Mouse (Mus musculus): ENCODE results near the gene Ubac2. TPM values are rescaled to one million over a fixed set of nuclear protein-coding genes. Genes with fewer than 3 reads are reported as not detected.

The Ubac2 gene
- polyA plus RNA-seq, 1 experiment from 2014 or later: 43.8 TPM

GRCm38 (mm10) chr14:121994846-121995556 is 116.6 kb downstream of the Ubac2 start:
- WGBS: 74% methylated on average over 7 of the region's 7 CpGs
- Histone ChIP-seq H3K4me3 (ENCODE audit: low read depth, low read length) (no peak overlapping the region), H3K9me3 (ENCODE audit: control insufficient read depth, low read length) (no peaks in the 10 kb centered on the region), H3K4me1 (replicated peaks; ENCODE audit: control insufficient read depth, insufficient read depth, low read length) (no peaks in the 10 kb centered on the region), H3K27ac (ENCODE audit: low read depth, low read length) (no peak overlapping the region), H3K36me3 (ENCODE audit: control insufficient read depth, insufficient read depth, low read length) (no peaks in the 10 kb centered on the region), H3K9ac (ENCODE audit: low read depth, low read length) (no peak overlapping the region), H3K27me3 (replicated peaks; ENCODE audit: control insufficient read depth, insufficient read depth, low read length) (no peaks in the 10 kb centered on the region), H3K4me2 (no peak overlapping the region)
- ATAC-seq (replicated peaks; ENCODE audit: low FRiP score) (no peak; the same call in 1 of the 2 replicates), DNase-seq (ENCODE audit: low spot score) (no peak)

- Histone ChIP-seq H3K4me1 (replicated peaks; ENCODE audit: control insufficient read depth, insufficient read depth, low read length) (no peaks in the 10 kb centered on the region), H3K27me3 (replicated peaks; ENCODE audit: control insufficient read depth, insufficient read depth, low read length) (no peaks in the 10 kb centered on the region), H3K9me3 (ENCODE audit: control insufficient read depth, low read length) (no peaks in the 10 kb centered on the region), H3K27ac (ENCODE audit: low read depth, low read length) (no peak overlapping the region), H3K36me3 (ENCODE audit: control insufficient read depth, insufficient read depth, low read length) (no peaks in the 10 kb centered on the region), H3K4me3 (ENCODE audit: low read depth, low read length) (no peak overlapping the region), H3K4me2 (no peak overlapping the region), H3K9ac (ENCODE audit: low read depth, low read length) (no peak overlapping the region)
- ATAC-seq (replicated peaks; ENCODE audit: low FRiP score): no peak
- DNase-seq (ENCODE audit: low spot score): no peak
- WGBS: 53% methylated on average over 1 of the region's 1 CpGs
Observed at GRCm38 (mm10) chr14:121995557-121995870, 117.1 kb downstream of the Ubac2 start.

GRCm38 (mm10) chr14:121996786-121997185 is 118.4 kb downstream of the Ubac2 start:
- H3K36me3 ChIP-seq (ENCODE audit: control insufficient read depth, insufficient read depth, low read length): no peaks in the 10 kb centered on the region
- WGBS: 90% methylated on average over 8 of the region's 8 CpGs
- DNase-seq (ENCODE audit: low spot score): no peak
- no peaks in the 10 kb centered on the region for H3K4me1 ChIP-seq (replicated peaks; ENCODE audit: control insufficient read depth, insufficient read depth, low read length)
- ATAC-seq (replicated peaks; ENCODE audit: low FRiP score): no peak
- H3K9me3 ChIP-seq (ENCODE audit: control insufficient read depth, low read length): no peaks in the 10 kb centered on the region
- no peak overlapping the region for H3K4me3 ChIP-seq (ENCODE audit: low read depth, low read length)
- H3K27ac ChIP-seq (ENCODE audit: low read depth, low read length): no peak overlapping the region
- H3K4me2 ChIP-seq: no peak overlapping the region
- H3K27me3 ChIP-seq (replicated peaks; ENCODE audit: control insufficient read depth, insufficient read depth, low read length): no peaks in the 10 kb centered on the region
- no peak overlapping the region for H3K9ac ChIP-seq (ENCODE audit: low read depth, low read length)

- H3K4me2 ChIP-seq: no peak overlapping the region
- no peaks in the 10 kb centered on the region for H3K36me3 ChIP-seq (ENCODE audit: control insufficient read depth, insufficient read depth, low read length)
- no peak overlapping the region for H3K9ac ChIP-seq (ENCODE audit: low read depth, low read length)
- no peak for DNase-seq (ENCODE audit: low spot score)
- 0 out of 2 replicates have a peak, but pooled peaks cover 2% of the 10 kb centered on the region for H3K4me1 ChIP-seq (replicated peaks; ENCODE audit: control insufficient read depth, insufficient read depth, low read length)
- no peaks in the 10 kb centered on the region for H3K9me3 ChIP-seq (ENCODE audit: control insufficient read depth, low read length)
- H3K27me3 ChIP-seq (replicated peaks; ENCODE audit: control insufficient read depth, insufficient read depth, low read length): no peaks in the 10 kb centered on the region
- no peak overlapping the region for H3K27ac ChIP-seq (ENCODE audit: low read depth, low read length)
- no peak overlapping the region for H3K4me3 ChIP-seq (ENCODE audit: low read depth, low read length)
- 85% methylated on average over 8 of the region's 8 CpGs for WGBS
- no peak for ATAC-seq (replicated peaks; ENCODE audit: low FRiP score)
Observed at GRCm38 (mm10) chr14:121999455-121999854, 121.0 kb downstream of the Ubac2 start.

GRCm38 (mm10) chr14:122000346-122001105 is 122.1 kb downstream of the Ubac2 start:
- H3K4me2 ChIP-seq: no peak overlapping the region
- no peak for DNase-seq (ENCODE audit: low spot score)
- H3K27ac ChIP-seq (ENCODE audit: low read depth, low read length): no peak overlapping the region
- ATAC-seq (replicated peaks; ENCODE audit: low FRiP score): no peak
- WGBS: 94% methylated on average over 17 of the region's 17 CpGs
- H3K27me3 ChIP-seq (replicated peaks; ENCODE audit: control insufficient read depth, insufficient read depth, low read length): no peaks in the 10 kb centered on the region
- H3K9me3 ChIP-seq (ENCODE audit: control insufficient read depth, low read length): no peaks in the 10 kb centered on the region
- no peak overlapping the region for H3K4me3 ChIP-seq (ENCODE audit: low read depth, low read length)
- H3K9ac ChIP-seq (ENCODE audit: low read depth, low read length): no peak overlapping the region
- 0 out of 2 replicates have a peak, but pooled peaks cover 2% of the 10 kb centered on the region for H3K4me1 ChIP-seq (replicated peaks; ENCODE audit: control insufficient read depth, insufficient read depth, low read length)
- H3K36me3 ChIP-seq (ENCODE audit: control insufficient read depth, insufficient read depth, low read length): no peaks in the 10 kb centered on the region

- ATAC-seq (replicated peaks; ENCODE audit: low FRiP score) (no peak), DNase-seq (ENCODE audit: low spot score) (no peak)
- Histone ChIP-seq H3K4me1 (replicated peaks; ENCODE audit: control insufficient read depth, insufficient read depth, low read length) (0 out of 2 replicates have a peak, but pooled peaks cover 2% of the 10 kb centered on the region), H3K27me3 (replicated peaks; ENCODE audit: control insufficient read depth, insufficient read depth, low read length) (no peaks in the 10 kb centered on the region), H3K4me2 (no peak overlapping the region), H3K4me3 (ENCODE audit: low read depth, low read length) (no peak overlapping the region), H3K27ac (ENCODE audit: low read depth, low read length) (no peak overlapping the region), H3K9me3 (ENCODE audit: control insufficient read depth, low read length) (no peaks in the 10 kb centered on the region), H3K36me3 (ENCODE audit: control insufficient read depth, insufficient read depth, low read length) (no peaks in the 10 kb centered on the region), H3K9ac (ENCODE audit: low read depth, low read length) (no peak overlapping the region)
- 86% methylated on average over 7 of the region's 7 CpGs for WGBS
Observed at GRCm38 (mm10) chr14:122002224-122002623, 123.8 kb downstream of the Ubac2 start.

- 0 out of 2 replicates have a peak, but pooled peaks cover 2% of the 10 kb centered on the region for H3K4me1 ChIP-seq (replicated peaks; ENCODE audit: control insufficient read depth, insufficient read depth, low read length)
- H3K9ac ChIP-seq (ENCODE audit: low read depth, low read length): no peak overlapping the region
- H3K9me3 ChIP-seq (ENCODE audit: control insufficient read depth, low read length): no peaks in the 10 kb centered on the region
- H3K27me3 ChIP-seq (replicated peaks; ENCODE audit: control insufficient read depth, insufficient read depth, low read length): no peaks in the 10 kb centered on the region
- no peak overlapping the region for H3K4me2 ChIP-seq
- no peak overlapping the region for H3K27ac ChIP-seq (ENCODE audit: low read depth, low read length)
- ATAC-seq (replicated peaks; ENCODE audit: low FRiP score) (peak; percentile 87), DNase-seq (ENCODE audit: low spot score) (no peak)
- peaks cover 1% of the 10 kb centered on the region; the same call in 1 of the 2 replicates for H3K36me3 ChIP-seq (ENCODE audit: control insufficient read depth, insufficient read depth, low read length)
- no peak overlapping the region for H3K4me3 ChIP-seq (ENCODE audit: low read depth, low read length)
Observed at GRCm38 (mm10) chr14:122003812-122004211, 125.4 kb downstream of the Ubac2 start.

- H3K9ac ChIP-seq (ENCODE audit: low read depth, low read length): no peak overlapping the region
- no peaks in the 10 kb centered on the region for H3K9me3 ChIP-seq (ENCODE audit: control insufficient read depth, low read length)
- no peak overlapping the region for H3K4me3 ChIP-seq (ENCODE audit: low read depth, low read length)
- H3K4me2 ChIP-seq: no peak overlapping the region
- DNase-seq (ENCODE audit: low spot score) (no peak), ATAC-seq (replicated peaks; ENCODE audit: low FRiP score) (no peak)
- WGBS: 81% methylated on average over 4 of the region's 4 CpGs
- H3K27ac ChIP-seq (ENCODE audit: low read depth, low read length): no peak overlapping the region
- peaks cover 15% of the 10 kb centered on the region for H3K4me1 ChIP-seq (replicated peaks; ENCODE audit: control insufficient read depth, insufficient read depth, low read length)
- H3K27me3 ChIP-seq (replicated peaks; ENCODE audit: control insufficient read depth, insufficient read depth, low read length): no peaks in the 10 kb centered on the region
- peaks cover 3% of the 10 kb centered on the region; the same call in 1 of the 2 replicates for H3K36me3 ChIP-seq (ENCODE audit: control insufficient read depth, insufficient read depth, low read length)
Observed at GRCm38 (mm10) chr14:122008261-122008660, 129.8 kb downstream of the Ubac2 start.

- H3K27ac ChIP-seq (ENCODE audit: low read depth, low read length): no peak overlapping the region
- 79% methylated on average over 13 of the region's 13 CpGs for WGBS
- DNase-seq (ENCODE audit: low spot score): no peak
Observed at GRCm38 (mm10) chr14:122009502-122009901, 131.1 kb downstream of the Ubac2 start.

More at GRCm38 (mm10) chr14:122009502-122009901, 131.1 kb downstream of the Ubac2 start:
- no peak for ATAC-seq (replicated peaks; ENCODE audit: low FRiP score)
- Histone ChIP-seq H3K27me3 (replicated peaks; ENCODE audit: control insufficient read depth, insufficient read depth, low read length) (no peaks in the 10 kb centered on the region), H3K36me3 (ENCODE audit: control insufficient read depth, insufficient read depth, low read length) (peaks cover 3% of the 10 kb centered on the region; the same call in 1 of the 2 replicates), H3K9me3 (ENCODE audit: control insufficient read depth, low read length) (no peaks in the 10 kb centered on the region), H3K4me3 (ENCODE audit: low read depth, low read length) (no peak overlapping the region), H3K4me1 (replicated peaks; ENCODE audit: control insufficient read depth, insufficient read depth, low read length) (peaks cover 15% of the 10 kb centered on the region), H3K4me2 (no peak overlapping the region), H3K9ac (ENCODE audit: low read depth, low read length) (no peak overlapping the region)

Measured in liver, embryonic 11.5 days (tissue).